Mouse (Mus musculus) testis, postnatal 10 days (tissue): ENCODE results near the gene Ndufv1.
A peak's percentile ranks its signal among the peaks of the same experiment; 100 is the strongest.
"Not testable (repeated sequence)": the region's sequence is repeated elsewhere in the genome, so short reads cannot be mapped to it uniquely, and the experiment has no call there.

Experiments used
- DNase-seq: peaks from one replicate; pipeline ENCODE4 v3.0.0; 2021; ENCODE audit warnings: low spot score

Gene Ndufv1

GRCm38 (mm10) chr19:4042124-4042523 is 29.5 kb upstream of the Ndufv1 start:
- peak; percentile 43 for DNase-seq

DNA sequence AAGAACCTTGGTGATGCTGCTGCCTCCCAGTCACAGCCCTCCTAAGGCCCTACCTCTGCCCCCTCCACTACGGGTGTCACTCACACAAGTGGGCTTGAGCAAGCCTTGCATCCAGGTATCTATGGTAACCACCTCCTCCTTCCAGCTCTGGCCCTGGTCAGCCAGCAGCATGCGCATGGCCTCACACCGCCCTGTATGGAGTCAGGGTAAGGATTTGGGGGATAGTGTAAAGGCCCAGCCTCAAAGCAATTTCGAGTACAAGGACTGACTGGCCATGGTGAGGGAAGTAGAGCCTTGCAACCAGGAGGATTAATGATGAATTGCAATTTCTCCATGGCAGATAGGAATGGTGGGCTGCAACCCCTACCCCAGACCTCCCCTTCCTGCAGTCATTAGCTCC is 28.9 kb upstream of the Ndufv1 start:
- not testable (repeated sequence) for DNase-seq

DNA sequence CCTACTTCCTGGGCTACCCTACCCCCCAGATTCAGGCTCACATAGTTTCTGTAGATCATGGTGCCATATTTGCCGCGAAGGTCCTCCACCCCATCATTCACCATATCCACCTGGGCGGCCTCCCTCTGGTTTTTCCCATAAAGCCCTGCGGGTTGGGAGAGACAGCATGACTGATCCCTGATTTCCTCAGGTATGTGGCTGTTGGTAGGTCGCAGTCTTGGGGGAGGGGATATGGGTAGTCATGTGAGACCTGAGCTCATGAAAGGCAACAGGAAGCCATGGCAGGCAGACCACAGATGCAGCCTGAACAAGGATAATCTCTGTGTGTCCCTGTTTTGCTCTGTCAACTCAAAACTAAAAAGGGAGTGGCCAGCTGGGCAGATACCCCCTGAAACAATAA is 28.3 kb upstream of the Ndufv1 start:
- DNase-seq: peak; percentile 37

GRCm38 (mm10) chr19:4037788-4038232 is 25.2 kb upstream of the Ndufv1 start, which contains the start of gene Gstp1:
Gstp1 (minus strand) TSS chr19:4037985.
- peak; percentile 88 for DNase-seq

DNA sequence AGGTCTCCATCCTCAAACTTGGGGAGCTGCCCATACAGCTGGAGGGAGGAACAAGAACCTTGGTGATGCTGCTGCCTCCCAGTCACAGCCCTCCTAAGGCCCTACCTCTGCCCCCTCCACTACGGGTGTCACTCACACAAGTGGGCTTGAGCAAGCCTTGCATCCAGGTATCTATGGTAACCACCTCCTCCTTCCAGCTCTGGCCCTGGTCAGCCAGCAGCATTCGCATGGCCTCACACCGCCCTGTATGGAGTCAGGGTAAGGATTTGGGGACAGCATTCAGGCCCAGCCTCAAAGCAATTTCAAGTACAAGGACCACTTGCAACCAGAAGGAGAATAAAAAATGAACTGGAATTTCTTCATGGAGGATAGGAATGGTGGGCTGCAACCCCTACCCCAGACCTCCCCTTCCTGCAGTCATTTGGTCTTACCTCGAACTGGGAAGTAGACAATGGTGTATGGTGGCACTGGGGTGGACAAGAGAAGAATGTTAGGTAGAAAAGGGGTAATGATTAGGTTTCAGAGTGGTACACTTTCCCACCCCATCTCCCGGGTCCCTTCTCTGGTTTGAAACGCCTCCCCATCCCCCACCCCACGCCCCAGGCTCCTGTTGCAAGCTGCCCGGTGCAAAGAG is 24.7 kb upstream of the Ndufv1 start:
- DNase-seq: not testable (repeated sequence)

DNA sequence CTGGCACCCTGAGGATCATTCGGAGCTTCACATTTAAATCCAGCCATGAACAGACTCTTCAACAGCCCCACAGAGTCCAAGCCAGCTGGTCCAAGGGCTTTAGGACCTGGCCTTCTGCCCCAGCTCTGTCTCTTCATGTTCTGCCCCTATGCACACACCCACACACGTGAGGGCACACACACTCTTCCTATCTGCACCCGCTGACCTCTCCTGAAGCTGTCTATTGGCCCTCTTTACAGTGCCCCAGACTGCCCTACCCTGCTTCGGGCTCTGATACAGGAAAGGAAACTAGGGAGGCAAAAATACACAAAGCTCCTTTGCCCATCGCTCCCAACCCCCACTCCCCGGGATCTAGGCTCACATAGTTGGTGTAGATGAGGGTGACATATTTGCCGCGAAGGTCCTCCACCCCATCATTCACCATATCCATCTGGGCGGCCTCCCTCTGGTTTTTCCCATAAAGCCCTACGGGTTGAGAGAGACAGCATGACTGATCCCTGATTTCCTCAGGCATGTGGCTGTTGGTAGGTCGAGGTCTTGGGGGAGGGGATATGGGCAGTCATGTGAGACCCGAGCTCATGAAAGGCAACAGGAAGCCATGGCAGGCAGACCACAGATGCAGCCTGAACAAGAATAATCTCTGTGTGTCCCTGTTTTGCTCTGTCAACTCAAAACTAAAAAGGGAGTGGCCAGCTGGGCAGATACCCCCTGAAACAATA is 23.9 kb upstream of the Ndufv1 start:
- DNase-seq: peak; percentile 44

GRCm38 (mm10) chr19:4033742-4034141 is 21.1 kb upstream of the Ndufv1 start:
- no peak for DNase-seq

- DNase-seq: peak; percentile 38
Observed at GRCm38 (mm10) chr19:4033298-4033697, 20.7 kb upstream of the Ndufv1 start.

- peak; percentile 34 for DNase-seq
Observed at GRCm38 (mm10) chr19:4032668-4033067, 20.1 kb upstream of the Ndufv1 start.

- DNase-seq: no peak
Observed at GRCm38 (mm10) chr19:4027576-4027975, 15.0 kb upstream of the Ndufv1 start.

DNA sequence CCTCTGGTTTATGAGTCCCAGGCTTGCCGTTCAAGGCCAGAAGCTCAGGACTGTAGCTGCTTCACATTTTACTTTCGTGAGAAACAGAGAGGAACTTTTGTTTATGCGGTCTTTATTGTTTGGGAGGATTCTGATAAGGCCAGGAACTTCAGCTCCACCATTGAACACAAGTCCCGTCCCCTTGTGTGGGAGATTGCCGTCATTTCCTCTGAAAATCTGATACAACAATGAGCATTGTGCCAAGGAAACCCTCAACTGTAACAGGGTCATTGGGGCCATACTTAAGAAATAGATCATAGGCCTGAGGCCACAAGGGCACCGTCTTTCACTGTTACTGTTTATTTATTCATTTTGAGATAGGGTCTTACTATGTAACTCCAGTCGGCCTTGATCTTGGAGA is 10.6 kb upstream of the Ndufv1 start:
- DNase-seq: no peak

GRCm38 (mm10) chr19:4018743-4019583 is 6.4 kb upstream of the Ndufv1 start:
- peak; percentile 86 for DNase-seq

DNA sequence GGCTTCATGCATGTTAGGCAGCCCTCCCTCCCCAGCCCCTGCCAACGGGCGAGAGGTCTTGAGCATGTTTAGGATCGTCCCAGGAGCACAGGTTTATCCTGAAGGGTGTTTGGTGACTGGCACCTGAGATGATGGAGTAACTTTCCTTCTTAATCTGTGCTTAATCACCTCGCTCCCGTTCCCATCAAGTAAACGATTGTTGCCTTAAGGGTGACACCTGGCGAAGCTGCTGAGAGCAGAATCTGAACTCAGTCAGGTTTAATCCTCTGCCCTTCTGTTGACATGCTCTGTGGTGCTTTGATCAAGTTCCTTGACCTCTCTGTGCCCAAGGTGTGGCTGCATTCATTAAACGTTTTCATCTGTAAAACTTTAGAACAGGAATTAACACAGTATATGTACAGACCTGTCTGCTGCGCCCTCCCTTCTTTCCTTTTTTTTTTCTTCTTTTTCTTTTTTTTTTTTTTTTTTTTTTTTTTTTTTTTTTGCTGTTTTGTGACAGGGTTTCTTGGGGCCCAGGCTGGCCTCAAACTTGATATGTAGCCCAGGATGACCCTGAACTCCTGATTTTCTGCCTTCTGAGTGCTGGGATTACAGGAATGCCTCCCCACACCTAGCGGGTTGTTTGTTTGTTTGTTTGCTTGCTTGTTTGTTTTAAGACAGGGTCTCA is 5.4 kb upstream of the Ndufv1 start:
- DNase-seq: no peak

GRCm38 (mm10) chr19:4015635-4016034 is 3.0 kb upstream of the Ndufv1 start:
- no peak for DNase-seq

GRCm38 (mm10) chr19:4014802-4015201 is 2.2 kb upstream of the Ndufv1 start:
- DNase-seq: no peak

DNA sequence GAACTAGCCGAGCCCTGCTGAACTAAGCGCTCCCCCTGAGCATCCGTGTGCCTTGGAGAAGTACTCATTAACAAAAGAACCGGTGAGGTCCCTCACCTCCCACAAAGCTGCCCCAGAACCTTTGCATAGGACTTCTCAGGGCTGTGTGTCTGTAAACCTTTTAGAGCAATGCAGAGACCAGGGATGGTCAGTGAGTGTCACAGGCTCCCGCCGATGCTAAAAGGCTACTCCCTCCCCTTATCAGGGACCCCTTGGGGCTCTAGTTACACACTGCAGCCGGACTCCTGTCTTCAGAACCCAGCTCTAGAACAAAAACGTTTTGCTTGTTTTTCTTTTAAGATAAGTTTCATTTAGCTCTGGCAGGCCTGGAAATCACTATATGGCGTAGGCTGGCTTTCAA is 460 bp upstream of the Ndufv1 start:
- no peak for DNase-seq

DNA sequence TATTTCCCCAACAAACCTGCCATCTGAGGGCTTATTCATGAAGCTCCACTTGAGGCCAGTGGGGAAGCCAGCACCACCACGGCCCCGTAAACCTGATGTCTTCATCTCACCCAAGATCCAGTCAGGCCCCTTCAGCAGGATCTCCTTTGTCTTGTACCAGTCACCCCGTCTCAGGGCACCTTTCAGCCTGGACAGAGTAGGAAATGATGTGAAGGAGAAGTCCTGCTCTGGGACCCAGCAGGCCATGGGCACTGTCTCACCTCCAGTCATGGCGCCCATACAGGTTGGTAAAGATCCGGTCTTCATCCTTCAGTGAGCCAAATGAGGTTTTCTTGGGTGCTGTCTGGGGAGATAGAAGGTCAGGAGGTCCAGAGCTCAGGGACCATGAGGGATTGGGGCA is 1.5 kb downstream of the Ndufv1 start:
- no peak for DNase-seq

DNA sequence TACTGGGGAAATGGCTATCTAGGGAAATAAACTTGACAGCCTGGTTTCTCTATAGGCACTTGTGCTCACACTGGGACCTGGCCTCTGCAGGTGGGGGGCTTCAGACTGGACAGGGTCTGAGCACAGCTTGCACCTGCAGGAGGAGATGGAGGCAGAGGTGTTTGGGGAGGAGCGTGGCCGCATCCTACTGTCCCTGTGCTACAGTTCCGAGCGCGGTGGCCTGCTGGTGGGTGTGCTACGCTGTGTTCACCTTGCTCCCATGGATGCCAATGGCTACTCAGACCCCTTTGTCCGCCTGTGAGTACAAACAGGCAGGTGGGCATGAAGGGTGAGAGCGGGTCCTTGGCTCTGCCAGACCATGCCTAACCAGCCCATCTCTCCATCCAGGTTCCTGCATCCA is 6.6 kb downstream of the Ndufv1 start:
- peak; percentile 39 for DNase-seq

DNA sequence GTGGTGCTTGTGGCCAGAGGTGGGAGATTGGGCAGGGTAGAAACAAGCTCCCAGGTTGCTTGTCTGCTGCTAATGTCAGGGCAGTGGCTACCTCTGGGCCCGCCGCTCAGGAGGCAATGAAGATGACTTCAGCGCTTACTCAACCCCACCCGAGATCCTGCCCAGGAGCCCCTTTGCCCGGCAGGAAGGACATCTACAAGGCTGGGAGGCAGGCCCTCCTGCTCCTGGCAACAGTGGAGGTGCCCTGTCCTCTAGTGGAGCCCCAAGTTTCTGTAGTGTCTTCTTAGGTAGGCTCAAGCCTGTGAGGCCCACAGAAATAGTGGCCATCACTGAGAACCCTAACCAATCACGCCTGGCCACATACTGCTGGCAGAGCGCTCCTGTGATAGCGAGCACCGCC is 7.5 kb downstream of the Ndufv1 start:
- peak; percentile 36 for DNase-seq

GRCm38 (mm10) chr19:4004331-4004730 is 8.3 kb downstream of the Ndufv1 start:
- DNase-seq: peak; percentile 46

GRCm38 (mm10) chr19:4003641-4004040 is 9.0 kb downstream of the Ndufv1 start:
- DNase-seq: peak; percentile 41

DNA sequence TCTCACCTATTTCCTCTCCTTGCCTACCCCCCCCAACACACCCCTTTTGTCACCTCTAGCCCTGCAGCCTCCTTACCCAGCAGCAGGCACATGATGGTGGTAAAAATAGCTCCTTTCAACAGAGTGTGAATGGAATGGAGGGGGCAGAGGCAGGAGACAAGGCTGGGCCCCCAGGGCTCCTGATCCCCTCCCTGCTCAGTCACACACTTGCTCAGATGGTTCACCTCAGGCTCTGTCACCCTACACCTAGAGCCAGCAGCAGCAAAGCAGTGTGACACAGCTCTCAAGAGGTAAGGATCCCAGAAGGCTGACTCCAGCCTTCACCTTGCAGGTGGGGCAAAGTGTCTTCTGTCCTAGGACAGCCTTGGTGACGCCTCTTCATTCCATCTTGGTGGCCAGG is 9.5 kb downstream of the Ndufv1 start, which contains the start of gene Doc2g:
Gene Doc2g (plus strand): TSS at position 202 of the 400 bp plus-strand sequence.
- DNase-seq: no peak
